Mouse (Mus musculus) thymus, adult 2 months (tissue): ENCODE results near the gene Tmem62.

ENCODE experiments used
- CTCF ChIP-seq: fragments of 200-500 bp; IDR thresholded peaks from 2 replicates; pipeline ENCODE4 v1.5.1; 2012; ENCODE audit warnings: mild to moderate bottlenecking, control low read depth, low read length, moderate library complexity, borderline replicate concordance; ENCODE audit not compliant: control insufficient read depth, poor library complexity, insufficient read depth; ENCODE audit errors: extremely low read depth
- POLR2A ChIP-seq: fragments of 200-500 bp; IDR thresholded peaks from 2 replicates; pipeline ENCODE4 v1.6.1; 2012; ENCODE audit warnings: mild to moderate bottlenecking, low read length, control low read depth, moderate library complexity; ENCODE audit not compliant: control insufficient read depth, poor library complexity, insufficient read depth; ENCODE audit errors: extremely low read depth

DNA sequence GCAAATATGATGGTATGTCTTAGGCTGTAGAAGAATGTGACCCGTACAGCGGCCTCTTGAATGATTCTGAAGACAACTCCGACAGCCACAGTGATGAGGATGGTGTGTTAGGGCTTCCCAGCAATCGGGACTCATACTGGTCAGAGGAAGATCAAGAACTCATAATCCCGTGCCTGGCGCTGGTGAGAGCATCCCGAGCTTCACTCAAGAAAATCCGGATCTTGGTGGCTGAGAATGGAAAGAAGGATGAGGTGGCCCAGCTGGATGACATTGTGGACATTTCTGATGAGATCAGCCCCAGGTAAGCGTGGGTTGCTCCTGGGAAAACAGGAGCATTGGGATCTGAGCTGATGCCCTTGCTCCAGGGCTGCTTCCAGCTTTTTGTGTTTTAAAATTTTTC is 35.9 kb downstream of the Tmem62 start:
- TF ChIP-seq CTCF (no peak), POLR2A (no peak)
